Mouse (Mus musculus) layer of hippocampus, postnatal 10 days (tissue): ENCODE results near the gene Gm14288. TPM values are rescaled to one million over a fixed set of nuclear protein-coding genes. Genes with fewer than 3 reads are reported as not detected.
"Not testable (repeated sequence)": the region's sequence is repeated elsewhere in the genome, so short reads cannot be mapped to it uniquely, and the experiment has no call there.

Experiments
- DNase-seq, 2 experiments: peaks; one replicate each; pipeline ENCODE4 v3.0.0; 2021; ENCODE audit warnings: low spot score in 2 of 2
- long read RNA-seq: library from polyadenylated mRNA; stranded (forward); transcript quantifications from one replicate; pipeline ENCODE4 v2.0.0, GENCODE M21; 2023
- total RNA-seq, 2 experiments: library from RNA; stranded (reverse); gene quantifications; 2 replicates each; pipeline ENCODE4 v1.2.3; 2021

The Gm14288 gene
- 1 to 10 TPM; 3.3 to 4.8 TPM for total RNA-seq
- long read RNA-seq, transcript Gm14288-201 (3 exons, 3,438 nt) = major isoform, 11 of 13 reads
- long read RNA-seq, partial matches to known transcripts = 1 of 13 reads
- long read RNA-seq, other reads (novel, unspliced or antisense) = 1 of 13 reads

- DNase-seq = not testable (repeated sequence)
Measured at GRCm38 (mm10) chr2:175800993-175801392, at the start of gene Gm14288. TSS of gene Gm14288 (minus strand) at chr2:175801093.

DNA sequence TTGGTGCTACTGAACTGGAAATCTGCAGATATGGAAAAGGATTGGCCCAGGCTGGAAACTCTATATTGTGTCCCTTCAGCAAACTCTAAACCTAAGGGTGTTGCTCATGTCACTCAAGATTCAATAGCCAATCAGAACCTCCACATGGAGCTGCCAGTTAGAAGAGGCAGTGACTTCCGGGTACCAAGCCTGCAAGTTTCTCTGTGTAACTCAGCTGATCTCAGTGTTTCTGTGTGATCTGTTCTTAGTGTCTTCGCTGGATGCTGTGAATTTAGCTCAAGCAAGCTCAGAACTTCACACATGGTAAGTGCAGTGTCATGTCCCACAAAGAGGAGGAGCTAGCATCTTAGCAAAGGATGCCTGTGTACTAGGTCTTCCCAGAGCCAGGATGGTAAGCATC, 59.7 kb downstream of the Gm14288 start, which contains the start of gene Gm2007:
TSS of gene Gm2007 (plus strand) at position 301 of the 400 bp plus-strand sequence.
- DNase-seq = not testable (repeated sequence)

Other genes starting within 250 kb of the Gm14288 start
- not detected for gene Gm11007, start 157.1 kb downstream of the Gm14288 start, total RNA-seq
- gene Zfp969, start 97.4 kb downstream of the Gm14288 start, total RNA-seq = not detected
- not detected for gene Gm2007, start 59.6 kb downstream of the Gm14288 start, total RNA-seq
- gene Gm6710, start 68.1 kb upstream of the Gm14288 start, total RNA-seq = 10 to 100 TPM; 65.7 to 74.0 TPM
- 1 to 10 TPM; 4.0 to 5.1 TPM for gene Zfp966, start 130.0 kb upstream of the Gm14288 start, total RNA-seq
- gene Gm2026, start 164.2 kb upstream of the Gm14288 start, total RNA-seq = 10 to 100 TPM; 56.4 to 57.3 TPM